Mouse (Mus musculus): Measurements from ENCODE around the gene Prrt2.

Prrt2 gene

DNA sequence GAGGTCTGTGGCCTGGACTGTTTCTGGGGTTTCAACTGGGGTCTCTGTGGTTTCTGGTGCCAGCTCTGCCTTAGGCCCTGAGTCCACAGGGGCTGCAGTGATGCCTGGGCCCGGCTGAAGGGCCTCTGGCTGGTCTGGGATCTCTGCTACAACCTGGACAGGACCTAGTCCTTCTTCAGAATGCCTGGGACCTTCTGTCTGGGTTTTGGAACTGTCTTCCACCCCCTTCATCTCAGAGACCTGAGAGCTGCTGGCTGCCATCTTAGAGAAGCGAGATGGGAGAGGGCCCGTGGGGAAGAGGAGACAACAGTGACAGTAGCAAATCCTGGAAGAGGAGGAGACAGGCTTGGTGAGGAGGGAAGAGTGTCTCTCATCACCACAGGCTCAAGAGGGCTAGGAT is 980 bp downstream of the Prrt2 start:
- in situ Hi-C loops (cut with MseI, MboI), result no loop called here

DNA sequence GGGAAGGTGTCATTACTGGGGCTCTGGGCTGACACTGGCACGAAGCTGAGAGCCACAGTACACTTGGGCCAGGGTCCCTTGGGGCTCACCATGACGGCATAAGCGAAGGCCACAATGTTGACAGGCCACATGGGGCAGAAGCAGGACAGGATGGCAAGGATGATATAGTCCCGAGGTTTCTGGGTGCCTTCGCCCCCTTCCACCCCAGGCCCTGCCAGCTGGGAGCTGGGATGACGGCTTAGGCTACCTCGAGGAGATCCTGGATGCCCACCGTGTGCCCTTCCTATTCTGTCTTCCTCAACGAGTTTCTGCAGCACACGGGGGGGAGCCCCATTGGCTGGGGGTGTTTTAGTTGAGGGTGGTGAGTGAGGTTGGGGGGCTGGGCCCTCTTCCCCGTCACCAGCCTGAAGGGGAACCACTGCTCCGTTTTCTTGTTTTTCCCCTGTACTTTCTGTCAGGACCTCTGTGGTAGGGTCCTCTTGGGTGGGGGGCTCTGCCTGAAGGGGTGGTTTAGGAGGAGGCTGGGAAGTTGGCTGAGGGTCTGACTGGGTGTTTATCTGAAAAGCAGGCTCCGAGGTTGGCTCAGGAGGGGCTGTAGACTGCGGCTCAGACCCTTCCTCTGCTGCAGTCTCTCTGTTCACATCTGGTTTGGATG is 1.6 kb downstream of the Prrt2 start:
- in situ Hi-C loops (cut with MseI, MboI), result no loop called here

DNA sequence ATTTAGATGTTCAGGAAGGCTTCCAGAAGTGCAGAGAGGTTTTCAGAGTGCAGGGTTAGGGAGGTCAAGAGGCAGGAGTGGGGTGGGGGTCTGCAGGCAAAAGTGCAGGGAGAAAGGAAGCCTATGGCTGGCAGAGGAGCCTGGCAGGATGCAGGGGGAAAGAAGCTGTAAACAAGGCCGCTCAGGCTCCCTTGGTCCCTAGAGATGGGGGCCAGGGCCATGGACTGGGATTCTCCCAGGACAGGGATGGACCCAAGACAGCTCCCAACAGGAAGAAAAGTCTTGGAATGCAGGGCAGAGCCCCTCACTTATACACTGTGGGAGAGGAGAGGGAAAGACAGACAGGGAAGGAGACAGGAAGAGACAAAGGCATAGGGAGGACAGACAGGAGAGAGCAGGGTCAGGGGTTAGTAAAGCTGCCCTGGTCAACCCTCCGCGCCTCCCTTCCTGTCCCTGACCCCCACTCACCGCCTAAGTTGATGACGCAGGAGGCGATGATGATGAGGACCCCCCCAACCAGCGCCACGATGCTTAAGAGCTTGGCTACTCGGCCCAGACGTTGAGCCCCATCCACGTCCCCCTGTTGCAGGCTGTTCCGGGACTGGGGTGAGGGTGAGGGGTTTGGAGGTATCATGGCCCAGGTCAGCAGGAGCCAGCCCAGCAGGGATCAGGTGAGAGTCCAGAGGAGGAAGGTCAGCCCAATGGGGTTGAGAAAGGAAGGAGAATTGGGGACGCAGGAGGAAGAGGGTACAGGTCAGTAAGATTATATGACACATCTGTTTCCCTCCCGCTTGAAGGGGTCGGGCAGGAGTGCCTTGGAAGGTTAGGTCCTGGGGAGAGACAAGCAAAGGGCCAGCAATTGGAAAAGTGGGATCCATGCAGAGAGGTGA is 2.4 kb downstream of the Prrt2 start:
- in situ Hi-C loops (cut with MseI, MboI), result no loop called here

DNA sequence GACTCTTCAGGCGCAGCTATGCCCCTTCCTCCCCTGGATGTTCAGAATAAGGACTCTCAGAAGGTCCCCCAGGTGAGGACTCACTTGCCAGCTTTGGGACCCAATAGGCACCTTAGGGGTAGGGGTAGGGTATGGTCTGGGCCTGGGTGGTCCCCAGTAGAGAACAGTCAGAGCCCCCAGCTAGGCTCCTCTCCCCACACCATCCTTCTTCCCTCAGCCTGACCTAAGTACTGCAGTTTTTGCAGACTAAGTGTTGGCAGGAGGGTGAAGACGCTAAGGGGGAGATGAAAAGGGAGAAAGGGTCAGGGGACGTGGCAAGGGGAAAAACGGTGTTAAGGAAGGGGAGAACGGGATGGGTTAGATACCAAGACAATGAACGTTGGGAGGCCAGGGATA is 3.1 kb downstream of the Prrt2 start:
- in situ Hi-C loops (cut with MseI, MboI), result no loop called here

DNA sequence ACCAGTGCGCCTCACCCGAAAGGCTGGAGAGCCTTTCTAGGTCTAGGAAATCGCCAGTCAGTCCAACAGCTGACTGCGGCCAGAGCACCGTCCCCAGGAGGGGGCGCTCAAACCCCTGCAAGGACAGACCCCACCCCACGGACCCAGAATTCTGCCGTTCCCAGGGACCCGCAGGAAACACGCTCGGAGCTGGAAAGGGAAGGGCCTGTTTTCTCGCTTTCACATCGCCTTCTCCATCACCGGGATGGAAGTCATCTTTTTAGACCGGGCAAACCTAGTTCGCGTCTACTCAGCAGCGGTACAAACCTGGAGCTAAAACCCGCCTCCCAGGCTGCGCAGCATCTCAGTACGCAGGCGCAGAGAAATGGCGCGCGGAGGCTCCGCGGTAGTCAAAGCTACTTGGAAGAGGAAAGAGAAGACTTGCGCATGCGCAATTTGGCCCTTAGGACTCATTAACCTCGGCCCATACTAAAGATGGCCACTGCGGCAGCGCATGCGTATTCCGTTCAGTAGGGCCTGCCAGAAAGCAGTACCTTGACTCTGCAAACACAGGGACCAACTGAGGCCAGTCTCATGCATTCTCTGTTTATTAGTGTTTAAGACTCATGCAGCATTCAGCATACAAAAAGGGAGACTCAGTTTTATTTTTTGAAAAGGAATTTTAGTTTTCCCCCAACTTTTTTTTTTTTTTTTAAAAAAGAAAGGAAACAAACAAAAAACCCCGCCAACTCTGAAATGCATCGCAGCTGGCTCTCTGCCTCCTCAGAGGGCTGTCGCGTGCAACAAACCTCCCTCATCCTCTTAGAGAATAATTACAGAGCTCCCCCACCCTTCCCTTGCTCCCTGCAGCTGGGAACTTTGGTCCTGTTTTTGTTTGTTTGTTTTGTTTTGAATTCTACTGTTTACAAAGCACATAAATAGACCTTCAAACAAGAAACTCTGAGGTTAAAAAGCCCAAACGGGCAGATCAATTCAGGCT is 3.8 kb downstream of the Prrt2 start, which contains the start of gene Pagr1a:
TSS of gene Pagr1a (minus strand) at position 382 of the 979 bp plus-strand sequence.
- in situ Hi-C loops (cut with MseI, MboI), result no loop called here

DNA sequence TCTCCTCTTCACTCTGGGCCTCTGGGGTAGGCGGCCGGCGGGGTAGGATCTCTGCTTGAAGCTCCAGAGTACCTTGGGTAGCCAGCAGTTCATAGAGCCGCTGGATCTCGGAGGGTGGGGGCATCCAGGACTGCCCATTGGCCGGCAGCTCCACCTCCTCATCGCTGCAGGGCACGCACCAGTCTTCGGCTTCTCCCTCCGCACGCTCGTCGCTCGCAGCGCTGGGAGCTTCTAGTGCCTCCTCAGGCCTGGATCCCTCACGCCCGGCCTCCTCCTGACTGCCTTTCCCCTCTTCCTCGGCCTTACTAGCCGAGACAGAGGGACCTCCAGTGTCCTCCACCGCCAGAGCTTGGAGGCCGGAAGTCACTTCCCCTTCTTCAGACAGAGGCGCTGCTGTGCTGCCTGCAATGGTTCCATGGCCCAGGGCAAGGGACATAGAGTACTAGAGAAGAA is 4.5 kb downstream of the Prrt2 start:
- in situ Hi-C loops (cut with MseI, MboI), result no loop called here

DNA sequence TGATC is 4.7 kb downstream of the Prrt2 start, which contains the start of gene Pagr1b:
TSS of gene Pagr1b (minus strand) at position 4 of the 5 bp plus-strand sequence.
- in situ Hi-C loops (cut with MseI, MboI), result no loop called here

DNA sequence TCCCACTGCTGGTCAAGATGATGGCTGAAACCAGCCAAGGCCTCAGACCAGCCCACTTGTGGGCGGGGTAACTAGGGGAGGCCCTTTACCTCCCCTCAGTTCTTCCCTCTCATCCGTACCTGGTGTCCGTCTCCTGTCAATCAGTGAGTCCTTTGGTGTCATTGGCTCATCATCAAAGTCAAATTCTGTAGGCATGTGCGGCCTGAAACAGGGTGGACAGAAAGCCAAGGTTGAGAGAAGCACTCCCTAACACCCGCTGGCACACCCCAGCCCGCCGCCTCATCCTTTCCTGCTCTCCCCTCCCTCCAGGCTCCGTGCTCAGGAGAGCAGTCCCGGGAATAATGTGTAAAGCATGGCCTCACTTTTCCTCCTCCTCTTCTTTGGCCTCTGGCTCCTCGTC is 4.9 kb downstream of the Prrt2 start:
- in situ Hi-C loops (cut with MseI, MboI), result no loop called here

DNA sequence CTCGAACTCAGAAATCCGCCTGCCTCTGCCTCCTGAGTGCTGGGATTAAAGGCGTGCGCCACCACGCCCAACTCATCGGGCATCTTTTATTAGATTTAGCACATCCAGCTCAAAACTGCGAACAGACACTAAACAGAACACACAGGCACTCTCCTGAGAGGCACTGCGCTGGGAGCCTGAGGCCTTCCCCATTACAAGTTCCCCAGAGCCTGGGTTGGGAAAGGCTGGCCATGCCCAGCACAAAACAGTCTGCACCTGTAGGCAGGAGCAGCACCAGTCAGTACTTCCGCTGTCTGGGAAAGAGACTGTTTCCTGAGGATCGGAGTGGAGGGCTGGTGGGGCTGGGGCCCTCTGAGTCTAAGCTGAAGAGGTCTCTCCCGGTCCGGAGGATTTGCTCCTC is 6.0 kb downstream of the Prrt2 start:
- in situ Hi-C loops (cut with MseI, MboI), result no loop called here

DNA sequence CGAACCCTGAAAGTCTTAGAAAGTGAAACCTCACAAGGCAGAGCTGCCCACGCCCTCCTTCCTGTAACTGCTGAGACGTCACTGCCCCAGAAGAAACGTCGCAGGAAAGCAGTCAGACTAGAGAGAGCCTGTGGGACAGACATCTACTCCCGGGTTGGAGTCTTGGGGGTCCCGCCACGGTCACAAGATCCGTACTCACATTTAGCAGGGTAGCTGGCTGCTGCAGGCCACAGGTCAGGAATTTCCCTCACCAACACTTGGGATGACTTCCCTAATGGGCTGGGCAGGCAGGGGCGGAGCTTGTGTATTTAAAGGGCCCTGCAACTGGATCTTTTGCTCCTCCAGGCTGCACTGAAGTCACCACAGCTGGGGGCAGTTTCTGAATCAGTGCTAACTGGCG is 6.7 kb downstream of the Prrt2 start, which contains the start of gene Mvp:
TSS of gene Mvp (minus strand) at position 302 of the 400 bp plus-strand sequence.
- in situ Hi-C loops (cut with MseI, MboI), result no loop called here

DNA sequence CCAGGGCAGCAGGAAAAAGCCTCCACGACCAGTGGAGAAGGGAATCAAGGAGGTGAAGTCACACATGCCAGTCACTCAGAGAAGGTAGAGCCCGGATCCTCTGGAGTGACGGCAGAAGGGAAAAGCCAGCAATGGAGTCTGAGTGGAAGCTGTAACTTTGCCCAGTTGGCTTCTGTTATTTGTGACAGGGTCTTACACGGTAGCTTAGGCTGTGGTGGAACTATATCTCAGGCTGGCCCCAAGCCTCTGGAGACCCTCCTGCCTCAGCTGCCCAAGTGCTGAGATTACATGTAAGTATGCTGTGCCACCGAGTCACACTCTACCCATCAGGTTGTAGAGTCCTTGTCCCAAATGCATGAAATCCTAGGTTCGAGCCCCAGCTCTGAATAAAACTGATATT is 7.6 kb downstream of the Prrt2 start:
- in situ Hi-C loops (cut with MseI, MboI), result no loop called here

DNA sequence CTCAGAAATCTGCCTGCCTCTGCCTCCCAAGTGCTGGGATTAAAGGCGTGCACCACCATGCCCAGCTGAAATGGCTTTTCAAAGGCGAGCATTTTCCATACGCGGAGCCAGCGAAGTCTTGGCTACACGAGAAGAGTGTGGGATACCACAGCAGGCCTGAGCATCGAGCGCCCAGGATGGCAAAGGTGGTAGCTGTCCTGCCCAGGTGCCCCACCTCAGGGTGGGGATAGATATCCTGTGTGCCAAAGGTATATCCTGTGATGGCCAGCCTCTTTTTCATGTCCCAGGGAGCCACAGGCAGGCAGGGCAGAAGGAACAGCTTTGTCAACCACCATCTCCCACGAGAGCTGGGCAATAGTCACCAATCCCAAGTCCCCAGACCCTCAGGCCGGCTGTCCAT is 8.2 kb downstream of the Prrt2 start:
- in situ Hi-C loops (cut with MseI, MboI), result no loop called here

DNA sequence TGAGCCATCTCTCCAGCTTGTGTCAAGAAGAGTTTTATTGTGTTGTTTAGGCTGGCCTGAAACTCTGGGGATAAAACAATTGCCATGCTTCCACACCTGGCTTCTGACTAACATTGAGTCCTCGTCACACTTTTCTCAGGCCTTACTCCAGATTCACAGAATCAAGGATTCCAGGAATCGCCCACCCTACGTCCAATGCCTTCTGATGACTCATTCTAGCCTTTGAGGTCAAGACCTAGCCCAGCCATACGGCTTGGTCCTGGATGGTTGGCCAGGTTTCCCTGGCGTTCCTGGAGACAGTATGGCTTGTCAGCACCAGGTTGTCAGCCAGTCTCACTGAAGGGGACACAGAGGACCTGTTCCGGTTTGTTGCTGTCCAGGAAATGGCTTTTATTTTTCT is 8.6 kb downstream of the Prrt2 start:
- in situ Hi-C loops (cut with MseI, MboI), result no loop called here

DNA sequence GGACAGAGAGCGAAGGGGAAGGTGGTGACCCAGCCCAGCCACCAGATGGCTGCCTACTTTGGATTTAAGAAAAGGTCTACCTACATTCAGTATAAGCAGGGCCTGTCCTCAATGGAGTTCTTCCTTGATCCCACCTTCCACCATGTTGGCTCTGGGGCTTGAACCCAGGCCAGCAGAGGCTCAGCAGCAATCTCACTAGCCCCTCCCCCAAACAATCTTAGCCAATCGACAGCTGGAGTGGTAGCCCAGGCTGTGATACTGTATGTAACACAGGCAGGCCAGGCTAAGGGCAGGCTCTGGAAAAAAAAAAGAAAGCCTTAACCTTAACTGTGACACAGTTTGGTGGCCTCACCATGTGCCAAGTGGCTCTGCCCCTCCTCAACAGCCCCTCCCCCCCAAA is 9.3 kb downstream of the Prrt2 start:
- in situ Hi-C loops (cut with MseI, MboI), result no loop called here

DNA sequence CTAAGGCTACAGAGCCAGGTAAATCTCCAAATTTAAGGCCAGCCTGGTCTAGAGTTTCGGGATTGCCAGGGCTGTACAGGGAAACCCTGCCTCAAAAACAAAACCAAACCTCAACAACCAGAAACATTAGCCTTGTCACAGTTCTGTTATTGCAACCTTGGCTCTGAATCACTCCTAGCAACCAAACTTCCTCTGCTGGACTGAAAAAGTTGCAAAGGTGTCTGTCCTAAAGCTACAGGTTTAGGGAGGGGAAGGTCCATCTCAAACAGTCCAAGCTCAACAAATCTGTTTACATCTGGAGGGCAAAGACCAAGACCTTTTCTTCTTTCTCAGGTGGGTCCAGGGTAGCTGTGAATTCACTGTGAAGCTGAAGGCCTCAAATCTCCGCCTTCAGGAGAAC is 10.0 kb downstream of the Prrt2 start:
- in situ Hi-C loops (cut with MseI, MboI), result no loop called here

DNA sequence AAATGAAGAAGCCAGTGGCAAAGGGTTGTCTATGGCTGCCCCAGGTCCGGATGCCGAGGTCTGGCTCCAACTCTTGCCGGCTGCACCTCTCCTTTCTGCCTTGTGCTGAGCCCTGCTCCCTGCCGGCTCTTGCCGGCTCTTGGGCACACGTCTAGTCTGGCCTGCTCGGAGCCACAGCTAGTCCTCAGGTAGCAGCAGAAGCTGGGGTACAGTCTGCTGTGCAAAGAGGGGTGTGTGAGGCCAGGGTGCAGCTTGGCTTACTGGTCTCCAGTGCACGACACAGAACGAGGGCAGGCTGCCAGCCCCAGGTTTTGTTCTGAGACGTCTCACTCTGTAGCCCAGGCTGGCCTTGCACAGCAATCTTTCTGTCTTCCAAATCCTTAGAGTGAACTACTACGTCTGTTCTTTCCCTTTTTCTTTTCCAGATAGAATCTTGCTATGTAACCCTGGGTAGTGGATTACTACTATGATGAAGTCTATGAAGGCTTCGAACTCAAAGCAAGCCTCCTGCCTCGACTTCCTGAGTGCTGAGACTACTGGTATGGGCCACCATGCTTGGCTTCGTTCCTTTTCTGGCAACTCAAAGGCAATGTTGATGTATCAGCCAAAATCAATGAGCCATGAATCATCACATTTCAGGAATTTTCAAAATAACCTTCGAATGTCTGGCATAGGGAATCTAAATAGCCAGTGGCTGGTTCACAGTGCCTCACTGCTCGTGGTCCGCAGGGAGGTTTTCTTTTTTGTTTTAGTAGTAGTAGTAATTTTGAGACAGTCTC is 11.5 kb downstream of the Prrt2 start:
- in situ Hi-C loops (cut with MseI, MboI), result no loop called here

DNA sequence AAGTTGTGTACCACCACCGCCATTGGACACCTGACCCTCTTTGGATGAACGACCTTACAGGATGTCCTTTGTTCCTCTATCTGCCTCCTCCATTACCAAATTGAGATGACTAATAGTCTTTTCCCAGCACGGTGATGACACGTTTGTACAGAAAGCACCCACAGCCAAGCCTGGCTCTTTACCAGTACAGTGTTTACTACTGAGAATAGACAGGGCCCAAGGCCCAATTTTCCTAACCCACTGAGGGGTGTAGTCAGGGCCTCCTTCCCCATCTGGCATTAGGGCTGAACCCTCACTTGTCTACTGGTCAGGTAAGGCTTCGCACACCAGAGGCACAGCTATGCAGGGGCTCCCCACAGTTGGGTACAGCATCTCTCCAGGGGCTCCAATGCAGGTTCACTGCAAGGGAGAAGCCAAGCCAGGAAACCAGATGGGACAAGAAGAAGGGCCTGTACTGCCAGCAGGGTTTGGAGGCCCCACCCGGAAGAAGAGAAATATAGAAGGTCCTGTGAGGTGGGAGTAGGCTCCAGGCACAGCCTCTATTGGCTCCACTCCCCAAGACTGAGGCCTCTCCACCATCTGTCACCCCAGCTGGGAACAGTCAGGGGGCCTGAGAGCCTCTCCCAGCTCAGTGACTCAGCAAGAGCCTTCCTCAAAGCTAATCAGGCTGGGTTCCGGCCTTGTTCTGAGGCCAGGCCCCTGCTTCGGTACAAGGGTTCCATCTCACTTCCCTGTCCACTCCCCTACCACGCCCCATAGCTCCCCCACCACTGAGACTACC is 12.6 kb downstream of the Prrt2 start:
- in situ Hi-C loops (cut with MseI, MboI), result no loop called here

DNA sequence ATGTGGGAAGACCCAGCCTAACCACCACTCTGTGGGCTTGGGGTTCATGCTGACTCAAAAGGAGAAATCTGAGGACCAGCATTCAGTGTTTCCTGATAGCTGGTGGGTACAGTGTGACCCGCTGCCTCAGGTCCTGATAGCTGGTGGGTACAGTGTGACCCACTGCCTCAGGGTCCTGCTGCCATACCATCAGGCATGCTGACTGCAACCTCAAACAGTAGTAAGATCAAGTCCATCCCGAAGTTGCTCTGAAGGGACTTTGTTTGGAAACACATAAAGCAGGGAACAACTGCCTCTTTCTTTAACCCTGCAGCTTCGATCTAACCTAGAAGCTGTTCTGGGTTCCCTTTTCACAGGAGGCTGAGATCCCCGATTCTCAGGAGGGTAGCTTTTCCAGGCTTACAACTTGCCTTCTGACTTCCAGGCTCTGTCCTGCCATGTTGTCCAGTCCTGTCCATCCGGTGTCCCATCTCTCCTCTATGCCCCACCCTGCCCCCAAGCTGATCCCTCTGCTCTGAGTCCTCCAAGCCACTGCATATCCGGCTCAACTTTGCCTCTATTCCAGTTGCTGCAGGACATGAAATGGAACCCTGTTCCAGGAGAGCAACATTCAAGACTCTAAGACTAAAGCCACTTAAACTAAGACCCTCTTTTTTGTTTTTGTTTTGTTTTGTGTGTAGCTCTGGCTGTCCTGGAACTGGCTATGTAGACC is 13.5 kb downstream of the Prrt2 start:
- in situ Hi-C loops (cut with MseI, MboI), result no loop called here

DNA sequence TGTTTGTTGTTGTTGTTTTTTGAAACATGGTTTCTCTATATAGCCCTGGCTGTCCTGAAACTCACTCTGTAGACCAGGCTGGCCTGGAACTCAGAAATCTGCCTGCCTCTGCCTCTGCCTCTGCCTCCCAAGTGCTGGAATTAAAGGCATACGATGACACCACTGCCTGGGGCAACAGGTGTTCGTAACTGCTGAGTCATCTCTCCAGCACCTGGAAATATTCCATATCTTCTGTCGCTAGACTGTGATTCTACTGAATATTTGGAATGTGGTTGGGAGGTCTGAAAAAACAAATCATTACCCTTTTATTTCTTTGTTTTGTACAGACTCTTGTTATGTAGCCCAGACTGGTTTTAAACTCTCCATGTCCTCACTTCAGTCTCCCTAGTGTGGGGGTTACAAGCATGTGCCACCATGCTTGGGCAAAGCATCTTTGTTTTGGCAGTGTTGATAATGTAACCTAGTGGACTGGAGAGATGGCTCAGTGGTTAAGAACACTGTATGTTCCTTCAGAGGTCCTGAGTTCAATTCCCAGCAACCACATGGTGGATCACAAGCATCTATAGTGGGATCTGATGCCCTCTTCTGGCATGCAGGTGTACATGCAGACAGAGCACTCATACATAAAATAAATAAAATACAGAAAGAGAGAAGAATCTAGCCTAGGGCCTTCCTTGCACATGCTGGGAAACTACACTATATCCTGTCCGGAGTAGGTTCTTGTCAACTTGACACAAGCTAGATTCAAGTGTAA is 16.7 kb downstream of the Prrt2 start:
- in situ Hi-C loops (cut with MseI, MboI), result no loop called here

DNA sequence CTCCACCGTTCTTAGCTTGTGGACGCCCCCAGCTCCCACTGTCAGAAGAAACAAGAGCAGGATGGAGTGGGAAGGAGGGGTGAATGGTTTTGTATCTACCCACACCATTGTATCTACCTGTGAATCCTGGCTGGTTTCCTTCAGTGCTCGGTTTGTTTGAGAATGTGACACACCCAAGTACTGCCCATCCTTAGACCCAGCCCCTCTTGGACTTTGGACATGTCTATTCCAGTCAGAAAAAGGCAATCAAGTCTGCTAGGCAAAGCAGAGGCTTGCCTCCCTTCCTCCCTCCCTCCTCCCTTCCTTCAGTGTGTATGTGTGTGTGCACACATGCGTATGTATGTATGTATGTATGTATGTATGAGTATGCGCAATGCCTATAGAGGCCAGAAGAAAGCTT is 17.4 kb downstream of the Prrt2 start:
- in situ Hi-C loops (cut with MseI, MboI), result no loop called here

Data from mouse trophoblast stem cell (cell line).